Mouse (Mus musculus) erythroblast, adult 5-6 weeks (primary cell): ENCODE measurements around the gene 2410004B18Rik. TPM values are rescaled to one million over a fixed set of nuclear protein-coding genes. Genes with fewer than 3 reads are reported as not detected.
A peak's percentile ranks its signal among the peaks of the same experiment; 100 is the strongest.

Experiments
- ATAC-seq: replicated peaks from 2 replicates; pipeline ENCODE4 v1.8.0; 2016; ENCODE audit warnings: moderate number of reproducible peaks, mild to moderate bottlenecking, moderate TSS enrichment, inconsistent platforms; ENCODE audit not compliant: poor library complexity, low FRiP score, severe bottlenecking
- total RNA-seq, 2 experiments: library from RNA; stranded (forward) in 1 of 2; stranded (reverse) in 1 of 2; fragments of 150-400 nt in 1 of 2; fragments of 200-764, 138-1000 nt in 1 of 2; gene quantifications; 2 replicates each; pipeline versions ENCODE4 v1.2.3 to v1.2.4; 2015 to 2017; ENCODE audit warnings: low replicate concordance in 2 of 2

Gene 2410004B18Rik
- total RNA-seq, 2 experiments from 2014 or later, result 11.8 to 46.9 TPM

- ATAC-seq, result peak; percentile 41
Measured at GRCm38 (mm10) chr3:145924649-145925337, 13.0 kb upstream of the 2410004B18Rik start.

- no peak for ATAC-seq
Measured at GRCm38 (mm10) chr3:145925506-145925905, 12.3 kb upstream of the 2410004B18Rik start.

- no peak for ATAC-seq
Measured at GRCm38 (mm10) chr3:145929525-145930400, 8.1 kb upstream of the 2410004B18Rik start.

DNA sequence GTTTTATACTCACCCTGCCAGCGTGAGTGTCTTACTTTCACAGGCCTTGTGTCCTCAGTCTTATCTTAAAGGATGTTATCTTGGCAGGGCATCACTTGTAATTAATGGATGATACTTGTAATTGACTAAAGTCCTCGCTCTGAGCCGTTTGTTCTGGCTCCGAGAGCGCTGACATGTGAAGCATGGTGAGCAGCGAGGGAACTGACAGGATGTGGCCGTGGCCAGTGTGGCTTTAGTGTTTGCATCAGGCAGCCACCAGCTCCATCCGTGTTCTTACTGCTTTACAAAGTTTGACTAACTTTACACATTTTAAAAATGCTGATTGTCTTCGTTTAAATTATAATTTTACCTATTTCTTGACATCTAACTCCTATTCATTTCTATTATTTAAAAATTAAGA is 4.0 kb upstream of the 2410004B18Rik start:
- no peak for ATAC-seq

GRCm38 (mm10) chr3:145938405-145939349 is 863 bp downstream of the 2410004B18Rik start:
- no peak for ATAC-seq

DNA sequence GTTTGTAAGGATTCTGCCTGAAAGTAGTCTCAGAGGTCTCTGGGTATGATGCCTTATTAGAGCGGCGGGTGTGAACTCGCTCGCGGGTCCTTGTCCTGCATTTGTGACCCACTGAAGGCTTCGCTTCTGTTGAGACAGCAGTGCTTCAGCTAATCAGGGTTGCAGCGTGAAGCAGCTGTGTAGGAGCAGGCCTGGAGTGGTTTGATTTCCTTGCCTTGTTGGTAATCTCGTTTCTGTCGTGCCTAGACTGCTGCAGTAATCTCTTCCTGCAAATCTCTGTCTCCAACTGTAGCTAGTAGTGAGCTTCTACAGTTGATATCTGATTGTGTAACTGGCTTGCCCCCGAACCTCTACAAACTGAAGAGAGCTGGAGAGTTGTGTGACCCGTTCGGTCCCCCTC is 1.6 kb downstream of the 2410004B18Rik start:
- ATAC-seq, result no peak; the same call in 1 of the 2 replicates

DNA sequence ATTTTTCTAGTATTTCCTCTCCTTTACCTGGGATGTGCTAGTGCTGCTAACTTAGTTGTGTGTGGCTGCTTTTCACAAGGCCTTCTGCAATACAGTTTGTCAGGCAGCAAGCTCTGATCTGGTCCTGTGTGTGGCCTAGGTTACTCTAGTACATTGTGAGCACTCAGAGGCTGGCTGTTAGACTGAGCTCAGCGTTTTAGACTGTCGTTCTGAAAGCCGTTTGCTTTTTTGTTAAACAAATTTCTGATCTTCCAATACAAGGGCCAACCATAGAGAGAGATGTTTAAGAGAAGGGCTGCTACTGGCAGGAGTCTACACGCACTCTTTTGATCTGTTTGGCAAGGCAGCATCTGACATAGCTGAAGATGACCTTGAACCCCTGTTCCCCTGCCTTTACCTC is 2.2 kb downstream of the 2410004B18Rik start:
- ATAC-seq, result no peak

GRCm38 (mm10) chr3:145941971-145942370 is 4.2 kb downstream of the 2410004B18Rik start:
- peak; percentile 70 for ATAC-seq

DNA sequence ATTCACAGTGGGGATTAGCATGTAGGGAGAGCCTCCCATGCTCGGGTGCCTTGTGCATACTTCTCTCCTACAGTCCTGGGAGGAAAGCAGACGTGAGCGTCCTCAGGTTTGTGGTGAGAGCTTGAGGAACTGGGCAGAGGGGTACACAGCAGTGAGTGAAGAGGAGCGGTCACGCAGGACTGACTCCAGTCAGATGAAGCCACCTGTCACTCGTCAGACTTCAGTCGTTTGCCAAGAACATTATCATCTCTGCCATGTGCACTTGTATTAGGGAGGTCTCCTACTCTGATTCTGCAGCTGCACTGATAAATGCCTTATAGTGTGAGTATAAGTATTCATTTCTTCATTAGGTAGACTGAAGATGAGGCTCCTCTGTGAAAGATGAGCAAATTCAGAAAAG is 6.5 kb downstream of the 2410004B18Rik start:
- peak; percentile 75 for ATAC-seq

DNA sequence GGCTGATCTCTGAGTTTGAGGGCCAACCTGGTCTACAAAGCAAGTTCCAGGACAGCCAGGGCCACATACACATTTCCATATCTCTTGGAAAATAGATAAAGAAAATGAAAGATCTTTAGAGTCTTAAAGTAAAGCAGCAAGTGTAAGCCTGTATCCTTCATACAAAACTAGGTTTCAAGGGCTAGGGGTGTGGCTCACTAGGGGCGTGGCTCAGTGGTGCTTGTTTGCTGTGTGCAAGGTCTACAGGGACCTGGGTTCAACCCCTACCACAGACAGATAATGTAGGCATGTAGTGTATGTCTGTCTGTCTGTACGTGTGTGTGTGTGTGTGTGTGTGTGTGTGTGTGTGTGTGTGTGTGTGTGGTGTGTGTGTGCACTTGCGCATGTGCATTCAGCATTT is 8.1 kb downstream of the 2410004B18Rik start:
- peak; percentile 57; the same call in 1 of the 2 replicates for ATAC-seq

GRCm38 (mm10) chr3:145946654-145947053 is 8.8 kb downstream of the 2410004B18Rik start:
- ATAC-seq, result no peak

DNA sequence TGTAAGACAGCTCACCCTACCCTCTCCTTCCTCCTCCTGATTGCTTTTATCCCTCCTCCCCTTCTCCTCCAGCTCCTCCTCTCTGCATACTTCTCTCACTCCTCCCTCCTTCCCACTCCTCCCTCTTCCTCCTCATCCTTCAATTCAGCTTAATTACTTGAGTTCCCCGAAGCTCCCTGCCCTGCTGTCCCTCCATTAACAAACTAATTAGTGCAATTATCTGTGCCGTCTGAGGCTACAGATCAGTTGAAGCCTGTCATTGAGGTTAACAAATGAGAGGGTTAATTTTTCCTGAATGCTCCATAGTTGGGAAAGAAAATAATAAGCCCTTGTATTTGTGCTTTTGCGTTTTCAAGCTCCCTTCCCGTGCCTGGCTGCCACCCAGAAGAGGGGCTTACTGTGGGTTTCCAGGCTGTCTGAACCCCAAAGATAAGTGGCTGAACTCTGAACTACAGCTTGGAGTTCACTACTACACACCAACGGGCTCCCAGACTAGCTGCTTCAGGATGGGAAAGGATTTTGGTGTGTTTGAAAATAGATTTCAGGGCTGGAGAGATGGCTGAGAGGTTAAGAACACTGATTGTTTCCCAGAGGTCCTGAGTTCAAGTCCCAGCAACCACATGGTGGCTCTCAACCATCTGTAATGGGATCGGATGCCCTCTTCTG is 9.9 kb downstream of the 2410004B18Rik start:
- no peak for ATAC-seq

DNA sequence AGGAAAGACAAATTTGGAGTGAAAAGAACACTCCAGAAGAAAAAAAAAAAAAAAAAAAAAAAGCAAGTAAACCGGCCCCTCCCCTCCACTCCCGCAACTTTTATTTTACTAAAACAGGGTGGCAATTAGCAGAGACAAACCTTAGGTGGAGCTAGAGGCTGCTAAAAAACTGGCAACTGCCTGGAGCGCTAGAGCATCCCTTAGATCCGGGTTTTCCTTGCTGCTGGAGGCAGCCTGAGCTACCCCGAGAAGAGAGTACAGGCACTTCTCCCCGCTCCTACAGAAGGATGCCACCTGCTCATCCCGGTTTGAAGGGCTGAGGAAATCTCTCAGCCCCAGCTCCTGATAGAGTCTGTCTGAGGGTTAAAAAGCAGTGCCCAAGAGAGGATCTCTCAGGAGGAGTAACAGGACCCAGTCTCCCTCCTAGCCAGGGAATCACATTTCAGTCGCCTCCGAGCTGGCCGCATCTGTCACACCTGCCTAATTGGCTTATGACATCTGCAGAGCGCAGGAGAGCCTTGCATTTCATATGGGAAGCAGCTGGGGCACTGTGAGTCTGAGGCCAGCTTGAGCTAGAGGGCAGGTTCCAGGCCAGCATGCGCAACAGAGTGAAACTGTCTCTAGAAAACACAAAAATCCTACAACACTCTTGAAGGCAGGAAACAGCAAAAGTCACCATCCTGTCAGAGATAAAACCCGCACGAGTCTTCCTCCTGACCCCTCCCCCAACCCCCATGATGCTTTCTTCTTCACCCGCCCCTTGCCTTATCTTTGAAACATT is 12.4 kb downstream of the 2410004B18Rik start:
- 0 out of 2 replicates have a peak, but pooled peaks have one; percentile 30 for ATAC-seq

DNA sequence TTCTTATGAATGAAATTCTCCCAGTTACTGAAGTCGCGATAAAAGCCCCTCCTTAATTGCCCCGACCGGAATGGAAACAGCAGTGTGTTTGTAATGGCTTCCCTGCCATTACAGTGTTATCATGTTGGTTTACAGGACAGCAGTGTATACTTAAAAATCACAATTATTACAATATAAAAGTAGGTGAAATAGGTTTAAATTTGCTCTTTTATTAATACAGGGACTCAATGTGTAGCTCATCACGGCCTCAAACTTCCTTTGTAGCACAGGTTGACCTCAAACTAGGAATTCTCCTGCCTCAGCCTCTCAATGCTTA is 13.0 kb downstream of the 2410004B18Rik start:
- ATAC-seq, result no peak

DNA sequence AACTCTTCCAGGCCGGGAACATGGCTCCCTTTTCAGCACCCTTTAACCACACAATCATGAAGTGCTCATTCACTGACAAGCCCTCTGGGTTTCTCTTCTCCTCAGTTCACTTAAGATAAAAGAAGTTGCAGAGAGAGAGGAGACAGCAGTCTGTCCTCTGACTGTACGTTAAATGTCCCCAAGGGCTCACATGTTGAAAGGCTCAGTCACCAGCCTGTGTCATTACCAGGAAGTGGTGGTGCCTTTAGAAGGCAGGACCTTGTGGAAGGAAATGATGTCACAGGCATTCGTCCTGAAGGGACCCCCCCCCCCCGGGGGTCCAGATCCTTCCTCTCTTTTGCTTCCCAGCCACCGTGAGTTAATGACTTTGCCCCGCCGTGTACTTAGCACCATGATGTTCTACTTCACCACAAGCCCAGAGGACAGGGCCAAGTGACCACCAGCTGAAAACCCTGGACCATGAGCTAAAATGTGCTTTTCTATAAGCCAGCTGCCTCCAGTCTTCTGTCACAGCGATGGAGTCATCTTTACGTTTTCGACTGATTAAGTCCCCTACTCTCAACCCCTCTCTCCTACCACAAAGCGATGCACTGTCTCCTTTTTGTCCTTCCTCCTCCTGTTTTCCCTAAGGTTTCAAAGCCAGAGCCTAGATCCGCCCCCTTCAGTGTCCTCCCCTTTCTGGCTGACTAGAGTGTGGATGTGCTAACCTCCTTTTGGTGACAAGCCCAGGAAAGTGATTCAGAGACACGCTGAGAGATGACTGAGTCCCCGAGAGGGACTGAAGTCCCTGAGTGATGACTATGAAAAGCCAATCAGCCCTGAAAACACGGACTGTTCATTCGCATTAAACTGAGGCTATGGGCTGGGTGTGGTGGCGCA is 13.7 kb downstream of the 2410004B18Rik start:
- no peak for ATAC-seq

GRCm38 (mm10) chr3:145952945-145953344 is 15.1 kb downstream of the 2410004B18Rik start:
- ATAC-seq, result no peak

DNA sequence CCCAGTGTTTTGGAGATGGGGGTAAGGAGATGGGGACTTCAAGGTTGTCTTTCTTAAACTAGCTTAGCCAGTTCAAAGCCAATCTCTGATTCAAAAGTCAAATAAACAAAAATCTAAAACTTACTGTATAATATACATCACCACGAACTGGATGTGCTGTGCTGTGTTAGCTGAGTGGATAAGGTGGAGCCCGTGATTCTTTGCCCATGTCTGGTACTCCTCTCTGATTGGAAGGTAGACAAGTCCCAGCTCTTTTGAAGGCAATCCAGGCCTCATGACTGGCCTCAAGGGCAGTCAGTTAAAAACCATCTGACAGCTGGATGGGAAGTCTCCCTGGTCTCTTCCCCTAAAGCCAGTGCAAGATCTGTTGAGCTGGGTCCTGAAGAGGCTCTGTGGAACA is 15.6 kb downstream of the 2410004B18Rik start:
- ATAC-seq, result no peak

- no peak for ATAC-seq
Measured at GRCm38 (mm10) chr3:145959824-145960223, 22.0 kb downstream of the 2410004B18Rik start.
